Mouse (Mus musculus): ENCODE results near the gene Nsdhl.

Nsdhl gene

GRCm38 (mm10) chrX:72917884-72918681, at the start of gene Nsdhl, which contains the start of gene Cetn2:
Gene Nsdhl, plus strand, starts transcription at chrX:72918557.
Gene Cetn2, minus strand, starts transcription at chrX:72918411.
- peak; percentile 89 for DNase-seq (ENCODE audit: low spot score)

- no peak for DNase-seq (ENCODE audit: low spot score)
These were observed 22.8 kb upstream of the Nsdhl start for GRCm38 (mm10) chrX:72895388-72896054.

- DNase-seq (ENCODE audit: low spot score) = no peak
These were observed 22.3 kb upstream of the Nsdhl start for GRCm38 (mm10) chrX:72896055-72896437.

GRCm38 (mm10) chrX:72902530-72902929, 15.8 kb upstream of the Nsdhl start:
- DNase-seq (ENCODE audit: low spot score) = no peak

DNA sequence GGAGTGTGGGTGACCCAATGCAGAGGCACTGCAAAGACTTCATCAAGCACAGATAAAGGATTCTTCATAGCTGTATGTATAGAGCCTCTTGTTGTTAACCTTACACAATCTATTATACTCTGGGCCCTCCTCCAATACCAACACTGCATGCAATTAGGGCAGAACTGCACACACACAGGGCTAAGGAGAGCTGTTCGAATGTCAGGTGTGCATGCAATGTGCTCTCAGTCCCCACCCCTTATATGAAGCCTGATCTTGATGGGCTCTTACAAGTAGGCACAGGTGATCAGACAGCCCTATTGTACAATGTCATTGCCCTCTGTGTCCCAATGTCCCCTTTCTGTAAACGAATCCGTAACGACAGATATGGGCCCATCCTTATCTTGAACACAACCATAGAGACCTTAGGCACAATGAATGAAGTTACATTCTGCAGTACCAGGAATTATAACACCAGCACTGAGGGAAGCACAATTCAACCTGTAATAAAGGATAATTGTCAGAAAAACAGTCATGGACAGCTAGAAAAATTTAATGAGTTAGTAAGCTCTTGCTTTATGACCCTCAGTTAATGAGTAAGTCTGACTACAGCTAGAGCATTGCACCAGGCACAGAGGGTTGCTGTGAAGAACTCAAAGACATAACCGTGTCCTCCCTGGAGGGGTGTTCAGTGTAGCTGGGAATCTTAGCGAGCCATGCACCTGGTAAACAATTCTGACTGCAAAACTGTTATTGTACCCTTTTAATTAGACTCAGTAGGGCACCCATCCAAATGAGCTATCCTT, 10.5 kb upstream of the Nsdhl start:
- DNase-seq (ENCODE audit: low spot score) = no peak

DNA sequence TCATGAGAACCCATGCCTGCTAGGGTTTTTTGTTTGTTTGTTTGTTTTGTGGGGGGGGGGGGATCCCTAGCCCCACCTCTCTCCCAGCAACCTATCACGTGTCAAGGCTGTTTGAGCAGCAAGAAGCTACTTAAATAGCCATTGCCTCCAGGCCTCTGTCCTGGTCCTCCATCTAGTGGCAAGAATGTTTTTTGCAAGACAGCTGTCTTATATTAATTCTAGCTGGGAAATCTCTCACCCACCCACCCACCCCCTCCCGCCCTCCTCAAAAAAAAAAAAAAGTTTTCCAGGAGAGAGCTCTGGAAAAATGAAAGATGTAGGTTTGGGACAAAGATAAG, 10.0 kb upstream of the Nsdhl start:
- DNase-seq (ENCODE audit: low spot score) = no peak

DNA sequence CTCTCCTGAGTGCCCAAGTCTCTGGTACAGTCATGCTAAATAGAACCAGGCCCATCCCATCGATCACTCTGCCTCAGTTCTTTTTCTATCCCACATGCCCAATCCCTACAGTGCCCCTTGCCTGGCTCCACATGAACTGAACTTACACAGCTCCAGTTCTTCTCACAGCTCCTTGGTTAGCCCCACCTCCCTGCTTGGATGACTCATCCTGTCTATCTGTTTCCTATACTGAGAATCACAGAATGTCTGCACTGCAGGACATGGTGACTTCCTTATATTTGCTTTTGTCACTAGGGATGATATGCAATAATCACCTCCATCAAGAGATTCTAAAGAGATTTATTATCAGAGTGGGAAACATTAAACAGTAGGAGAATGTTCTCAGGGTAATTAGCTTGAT, 6.7 kb upstream of the Nsdhl start:
- DNase-seq (ENCODE audit: low spot score) = no peak

- DNase-seq (ENCODE audit: low spot score) = no peak
These were observed 314 bp downstream of the Nsdhl start for GRCm38 (mm10) chrX:72918682-72919059.

DNA sequence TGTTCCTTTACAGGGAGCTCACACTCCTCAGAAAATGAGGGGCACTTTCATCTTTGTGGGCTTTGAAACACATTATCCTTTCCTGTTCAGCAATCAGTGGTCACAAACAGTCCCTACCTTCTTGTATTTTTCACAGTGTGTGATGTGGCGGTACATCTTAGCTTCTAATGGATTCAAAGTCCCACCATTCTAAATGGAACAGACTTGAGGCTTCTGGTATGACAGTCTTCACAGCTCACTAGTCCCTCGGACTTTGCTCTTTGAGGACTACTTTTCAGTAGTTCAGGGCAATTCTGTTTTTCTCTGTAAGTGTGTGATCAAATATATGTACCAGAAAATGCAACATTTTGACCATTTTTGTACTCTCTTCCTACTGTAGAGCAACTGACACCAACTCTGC, 3.0 kb downstream of the Nsdhl start:
- DNase-seq (ENCODE audit: low spot score) = no peak

- DNase-seq (ENCODE audit: low spot score) = no peak
These were observed 35.1 kb downstream of the Nsdhl start for GRCm38 (mm10) chrX:72953464-72953863.

- DNase-seq (ENCODE audit: low spot score) = no peak
These were observed 38.1 kb downstream of the Nsdhl start for GRCm38 (mm10) chrX:72956486-72956885.

DNA sequence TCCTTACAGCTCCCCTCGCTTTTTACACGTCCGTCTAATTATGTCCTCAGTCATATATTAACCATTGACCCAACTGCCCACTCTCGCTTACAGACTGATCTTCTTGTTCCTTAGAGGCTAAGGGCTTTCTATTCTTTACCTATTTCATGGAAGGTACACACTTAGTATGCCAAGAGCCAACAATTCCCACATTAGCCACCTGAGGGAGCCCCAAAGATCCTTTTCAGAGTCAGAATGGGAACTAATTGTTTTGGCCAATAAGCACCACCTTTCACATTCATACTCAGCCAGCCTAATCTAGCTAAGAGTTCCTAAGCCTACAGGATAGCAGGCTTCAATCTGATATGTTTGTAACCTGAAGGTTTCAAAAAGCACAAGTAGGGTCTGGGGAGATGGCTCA, 42.1 kb downstream of the Nsdhl start:
- DNase-seq (ENCODE audit: low spot score) = no peak

- DNase-seq (ENCODE audit: low spot score) = no peak
These were observed 43.2 kb downstream of the Nsdhl start for GRCm38 (mm10) chrX:72961511-72961910.

DNA sequence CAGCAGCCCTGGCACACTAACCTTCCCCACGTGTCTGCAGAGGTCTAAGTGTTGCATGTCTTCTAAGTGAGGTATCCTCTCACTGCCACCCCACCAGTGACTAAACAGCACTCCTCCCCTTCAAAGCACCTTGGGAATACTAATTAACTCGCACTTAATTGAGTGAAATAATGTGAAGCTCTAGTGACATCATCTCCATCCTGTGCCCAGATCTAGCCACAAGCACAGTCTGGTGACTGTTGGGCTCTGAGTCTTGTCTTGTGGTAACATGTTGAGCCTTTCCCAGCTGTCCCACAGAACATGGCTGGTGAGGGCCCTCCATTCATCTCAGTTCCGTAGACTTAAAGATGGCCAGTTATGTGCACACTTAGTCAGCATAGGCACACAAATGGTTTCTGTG, 44.4 kb downstream of the Nsdhl start:
- DNase-seq (ENCODE audit: low spot score) = no peak

DNA sequence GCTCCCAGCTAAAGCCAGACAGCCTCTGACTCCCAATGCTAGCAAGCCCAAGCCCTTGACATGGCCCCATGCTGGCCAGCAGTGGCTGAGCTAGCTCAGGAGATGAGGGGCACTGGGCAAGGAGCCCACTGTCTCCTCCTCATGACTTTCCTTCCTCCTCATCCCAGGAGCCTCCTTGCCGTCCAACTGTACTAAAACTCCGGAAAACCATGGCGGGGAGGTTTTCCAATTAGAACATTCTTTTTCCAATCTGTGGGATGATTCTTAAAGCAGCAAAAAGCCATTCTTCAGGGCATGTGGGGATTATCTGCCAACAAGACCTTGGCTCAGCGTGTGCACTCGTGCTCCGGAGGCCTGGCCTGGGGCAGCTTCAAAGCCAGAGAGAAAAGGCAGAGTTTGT, 64.5 kb downstream of the Nsdhl start:
- no peak for DNase-seq (ENCODE audit: low spot score)

DNA sequence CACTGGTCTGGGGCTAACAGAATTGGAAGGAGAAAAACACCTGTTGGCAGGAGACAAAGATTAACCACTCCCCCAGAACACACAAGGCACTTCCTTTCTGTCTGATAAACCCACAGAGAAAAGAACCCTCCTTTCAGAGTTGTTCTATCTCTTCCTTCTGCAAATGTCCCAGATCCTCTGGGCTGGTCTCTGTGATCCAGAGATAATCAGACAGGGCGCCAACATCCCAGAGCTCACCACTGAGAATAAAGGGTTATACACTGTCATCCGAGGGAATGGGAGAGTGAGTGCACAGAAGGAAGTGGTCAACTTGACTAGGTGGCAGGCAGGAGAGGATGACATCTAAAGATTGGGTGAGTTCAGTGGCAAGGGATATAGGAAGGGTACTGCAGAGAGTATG, 67.2 kb downstream of the Nsdhl start:
- DNase-seq (ENCODE audit: low spot score) = no peak

- no peak for DNase-seq (ENCODE audit: low spot score)
These were observed 68.6 kb downstream of the Nsdhl start, which contains the start of gene Zfp185 for GRCm38 (mm10) chrX:72986841-72987519. Gene Zfp185, plus strand, starts transcription at chrX:72987339.

DNA sequence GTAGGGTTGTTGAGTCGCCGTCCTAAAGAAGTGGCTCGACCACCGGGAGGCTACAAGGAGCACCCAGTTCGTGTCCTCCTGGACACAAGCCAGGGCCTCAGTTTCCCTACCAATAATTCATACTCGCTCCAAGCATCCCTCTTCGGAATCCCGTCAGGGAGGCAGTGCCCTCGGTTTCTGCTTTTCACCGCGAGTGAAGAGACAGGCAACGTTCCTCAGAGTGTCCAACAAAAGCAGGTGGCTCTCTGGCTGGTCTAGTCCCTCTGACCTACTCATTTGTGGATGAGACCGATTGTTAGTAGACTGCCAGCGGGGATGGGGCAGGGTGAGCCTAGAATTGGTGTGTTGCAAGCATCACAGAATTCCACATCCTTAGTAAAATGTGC, 69.2 kb downstream of the Nsdhl start:
- no peak for DNase-seq (ENCODE audit: low spot score)

- DNase-seq (ENCODE audit: low spot score) = no peak
These were observed 70.1 kb downstream of the Nsdhl start for GRCm38 (mm10) chrX:72988431-72988830.

DNA sequence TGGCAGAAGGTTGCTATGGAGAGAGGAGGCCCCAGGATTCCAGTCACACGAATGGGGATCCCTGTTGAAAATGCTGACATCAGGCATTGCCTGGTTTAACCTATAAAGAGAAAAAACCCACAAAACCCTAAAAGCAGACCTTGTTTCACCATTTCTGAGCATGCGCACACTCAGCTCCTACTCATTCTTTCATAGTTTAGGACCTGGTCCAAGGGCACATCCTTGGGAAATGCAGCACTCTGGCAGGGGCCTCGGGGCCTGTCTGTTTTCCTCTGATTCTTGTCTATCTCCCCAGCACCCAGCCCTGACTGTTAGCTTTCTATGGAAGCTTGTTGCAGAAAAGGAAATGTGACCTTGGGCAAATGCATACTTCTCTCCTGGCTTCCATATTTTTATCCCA, 72.2 kb downstream of the Nsdhl start:
- no peak for DNase-seq (ENCODE audit: low spot score)

- no peak for DNase-seq (ENCODE audit: low spot score)
These were observed 74.0 kb downstream of the Nsdhl start for GRCm38 (mm10) chrX:72992291-72992919.

- DNase-seq (ENCODE audit: low spot score) = no peak
These were observed 77.2 kb downstream of the Nsdhl start for GRCm38 (mm10) chrX:72995542-72995941.
